Mouse (Mus musculus) lung, postnatal 4 days (tissue): ENCODE data around the gene Dhdds.

ENCODE experiments used
- DNase-seq, 2 experiments: peaks; one replicate each; pipeline ENCODE4 v3.0.0; 2021

Gene Dhdds

GRCm38 (mm10) chr4:133943791-133944190 is 56.9 kb downstream of the Dhdds start:
- peak in 1 of 2 experiments; percentile 23 for DNase-seq

GRCm38 (mm10) chr4:133942679-133943078 is 58.0 kb downstream of the Dhdds start:
- DNase-seq = peak; percentile 28 to 38

- DNase-seq = peak; percentile 28 to 31
Observed at GRCm38 (mm10) chr4:133941576-133941975, 59.1 kb downstream of the Dhdds start.

- no peak for DNase-seq
Observed at GRCm38 (mm10) chr4:133940386-133941260, 60.1 kb downstream of the Dhdds start.

- no peak for DNase-seq
Observed at GRCm38 (mm10) chr4:133938077-133938476, 62.6 kb downstream of the Dhdds start.

GRCm38 (mm10) chr4:133931785-133932184 is 68.9 kb downstream of the Dhdds start:
- DNase-seq = no peak

GRCm38 (mm10) chr4:133931349-133931748 is 69.4 kb downstream of the Dhdds start:
- no peak for DNase-seq

GRCm38 (mm10) chr4:133929278-133929670 is 71.4 kb downstream of the Dhdds start:
- peak; percentile 45 to 58 for DNase-seq

- peak; percentile 42 to 43 for DNase-seq
Observed at GRCm38 (mm10) chr4:133928576-133929277, 72.0 kb downstream of the Dhdds start.

- DNase-seq = no peak
Observed at GRCm38 (mm10) chr4:133925204-133925603, 75.5 kb downstream of the Dhdds start.

- no peak for DNase-seq
Observed at GRCm38 (mm10) chr4:133923743-133924142, 77.0 kb downstream of the Dhdds start.
